11 mouse cellular contexts compared by ENCODE assay signal in genomic region chr9:96836984-96837383, GRCm38 (mm10). TPM values are rescaled to one million over a fixed set of nuclear protein-coding genes. Genes with fewer than 3 reads are reported as not detected.
DNase-seq lines count a peak whose midpoint lies in the region; ATAC-seq and TF ChIP-seq lines count a peak whose summit lies in the region.
"Had no signal": no experiment of that assay in that cellular context is flagged by ENCODE, and none has a peak within 500 bp of the region (broad histone marks: within the 10 kb centered on the region; RNA-seq: fewer than 3 reads in every experiment).

No protein-coding gene starts in this region.

- H3K27ac ChIP-seq in midbrain, embryonic 10.5 days (replicated peaks) = peak overlapping the region; percentile 50; the same call in 1 of the 2 replicates
- H3K27ac ChIP-seq in midbrain, postnatal 0 days (ENCODE audit: low read depth, low read length) = no peak overlapping the region
- H3K27ac ChIP-seq in intestine, postnatal 0 days (ENCODE audit: low read depth, low read length) = no peak overlapping the region
- peak overlapping the region; percentile 63 for H3K27ac ChIP-seq in neural tube, embryonic 14.5 days (ENCODE audit: low read depth, low read length)
- H3K27ac ChIP-seq: embryonic facial prominence, embryonic 13.5 days had no signal

- ATAC-seq in midbrain, postnatal 0 days (ENCODE audit: low FRiP score) = no peak
- peak; percentile 65 for ATAC-seq in intestine, postnatal 0 days
- ATAC-seq in neural tube, embryonic 14.5 days (ENCODE audit: low read depth) = no peak

- H3K36me3 ChIP-seq in midbrain, embryonic 10.5 days = peaks cover 54% of the 10 kb centered on the region
- H3K36me3 ChIP-seq in midbrain, postnatal 0 days (ENCODE audit: insufficient read depth, low read length) = no peaks in the 10 kb centered on the region
- peaks cover 15% of the 10 kb centered on the region; the same call in 1 of the 2 replicates for H3K36me3 ChIP-seq in intestine, postnatal 0 days (ENCODE audit: control insufficient read depth, insufficient read depth)
- no peaks in the 10 kb centered on the region for H3K36me3 ChIP-seq in neural tube, embryonic 14.5 days (ENCODE audit: control insufficient read depth, insufficient read depth, low read length)

- no peak for TF ChIP-seq CTCF in midbrain, postnatal 0 days (IDR thresholded peaks at IDR 0.05)
- no peak for TF ChIP-seq CTCF in intestine, postnatal 0 days (IDR thresholded peaks at IDR 0.05; ENCODE audit: low read depth)

- no peaks in the 10 kb centered on the region; the same call in 1 of the 2 replicates for H3K9me3 ChIP-seq in midbrain, embryonic 10.5 days (replicated peaks)
- H3K9me3 ChIP-seq in midbrain, postnatal 0 days (ENCODE audit: low read length) = no peaks in the 10 kb centered on the region
- H3K9me3 ChIP-seq in intestine, postnatal 0 days (ENCODE audit: control insufficient read depth) = no peaks in the 10 kb centered on the region
- H3K9me3 ChIP-seq in neural tube, embryonic 14.5 days (ENCODE audit: control insufficient read depth, low read length) = no peaks in the 10 kb centered on the region
- H3K9me3 ChIP-seq: embryonic facial prominence, embryonic 13.5 days had no signal

- H3K27me3 ChIP-seq in midbrain, embryonic 10.5 days (ENCODE audit: low read depth, poor library complexity, severe bottlenecking) = no peaks in the 10 kb centered on the region
- H3K27me3 ChIP-seq in midbrain, postnatal 0 days (ENCODE audit: insufficient read depth, low read length) = no peaks in the 10 kb centered on the region
- H3K27me3 ChIP-seq in intestine, postnatal 0 days (replicated peaks; ENCODE audit: control insufficient read depth, insufficient read depth, low read length) = no peaks in the 10 kb centered on the region
- H3K27me3 ChIP-seq in neural tube, embryonic 14.5 days (ENCODE audit: control insufficient read depth, insufficient read depth, low read length) = no peaks in the 10 kb centered on the region

- H3K4me2 ChIP-seq in midbrain, postnatal 0 days (ENCODE audit: low read depth, low read length, poor library complexity, severe bottlenecking) = no peak overlapping the region
- H3K4me2 ChIP-seq in intestine, postnatal 0 days (replicated peaks; ENCODE audit: low read depth) = no peak overlapping the region
- H3K4me2 ChIP-seq in neural tube, embryonic 14.5 days (ENCODE audit: low read depth, low read length) = no peak overlapping the region
- H3K4me2 ChIP-seq: embryonic facial prominence, embryonic 13.5 days had no signal

- H3K9ac ChIP-seq in midbrain, postnatal 0 days (replicated peaks; ENCODE audit: low read length, poor library complexity, severe bottlenecking) = no peak overlapping the region
- no peak overlapping the region for H3K9ac ChIP-seq in intestine, postnatal 0 days (ENCODE audit: low read depth, low read length)
- no peak overlapping the region for H3K9ac ChIP-seq in neural tube, embryonic 14.5 days (replicated peaks; ENCODE audit: low read depth, low read length)
- H3K9ac ChIP-seq: embryonic facial prominence, embryonic 13.5 days had no signal

- DNase-seq in embryo, embryonic 10 days (ENCODE audit: low spot score) = peak; percentile 44
- DNase-seq in embryo, embryonic 9.5 days (ENCODE audit: extremely low spot score) = no peak
- DNase-seq in midbrain, embryonic 10.5 days (ENCODE audit: low spot score) = no peak
- no peak for DNase-seq in midbrain, postnatal 0 days (ENCODE audit: low spot score)
- DNase-seq in adrenal gland, adult 18-20 months (ENCODE audit: low spot score in 2 of 2) = no peak
- no peak for DNase-seq in adrenal gland, adult 2 months
- DNase-seq: gastrocnemius, postnatal 25 days; lung, adult 18-20 months had no signal

- H3K4me3 ChIP-seq in midbrain, embryonic 10.5 days = no peak overlapping the region
- H3K4me3 ChIP-seq in midbrain, postnatal 0 days (ENCODE audit: low read depth, low read length) = no peak overlapping the region
- H3K4me3 ChIP-seq in intestine, postnatal 0 days (ENCODE audit: low read depth, low read length) = no peak overlapping the region
- no peak overlapping the region for H3K4me3 ChIP-seq in neural tube, embryonic 14.5 days (ENCODE audit: low read depth, low read length)
- H3K4me3 ChIP-seq: embryonic facial prominence, embryonic 13.5 days had no signal

- 42% methylated on average over 8 of the region's 8 CpGs for WGBS in midbrain, embryonic 10.5 days
- WGBS in midbrain, postnatal 0 days = 36% methylated on average over 8 of the region's 8 CpGs
- WGBS in intestine, postnatal 0 days = 22% methylated on average over 8 of the region's 8 CpGs
- 24% methylated on average over 8 of the region's 8 CpGs for WGBS in neural tube, embryonic 14.5 days

- H3K4me1 ChIP-seq in midbrain, embryonic 10.5 days = peaks cover 26% of the 10 kb centered on the region
- no peaks in the 10 kb centered on the region for H3K4me1 ChIP-seq in midbrain, postnatal 0 days (ENCODE audit: insufficient read depth, low read length)
- 0 out of 2 replicates have a peak, but pooled peaks cover 4% of the 10 kb centered on the region for H3K4me1 ChIP-seq in intestine, postnatal 0 days (replicated peaks; ENCODE audit: control insufficient read depth, insufficient read depth, low read length)
- peaks cover 22% of the 10 kb centered on the region for H3K4me1 ChIP-seq in neural tube, embryonic 14.5 days (ENCODE audit: control insufficient read depth, insufficient read depth, low read length)

RNA-seq across cellular contexts. Expression of gene Pxylp1, which starts 55.5 kb away (rescaled TPM):
- polyA plus RNA-seq in midbrain, embryonic 10.5 days (2016; fragmentation: Nextera tagmentation; extraction: Ambion mirVana) = 49.1 and 56.6 TPM in 2 replicates
- total RNA-seq in midbrain, postnatal 0 days (2014; rRNA removed) = 27.0 and 42.3 TPM in 2 replicates
- 23.5 and 24.6 TPM in 2 replicates for polyA plus RNA-seq in midbrain, postnatal 0 days (2015; fragmentation: Nextera tagmentation; extraction: Ambion mirVana)
- polyA plus RNA-seq in intestine, postnatal 0 days (2015; fragmentation: Nextera tagmentation; extraction: Ambion mirVana) = 22.7 and 24.1 TPM in 2 replicates
- 29.5 and 30.3 TPM in 2 replicates for polyA plus RNA-seq in neural tube, embryonic 14.5 days (2014; fragmentation: Nextera tagmentation; extraction: Ambion mirVana)
- 1 to 10 TPM; 3.7 to 8.1 TPM for total RNA-seq in adrenal gland, adult 18-20 months (2021)
- 10 to 100 TPM in 1 of 2 experiments, 1 to 10 TPM in 1; 5.6 to 13.0 TPM for total RNA-seq in adrenal gland, adult 2 months (2021)
- 2.7 and 2.9 TPM in 2 replicates for polyA plus RNA-seq in adrenal gland, adult 2 months (2012; rRNA removed)

Comparison
In these comparisons a context has a peak if more than half of its experiments do, and no peak if none do; other contexts are left out.
1. H3K27ac ChIP-seq: peak in midbrain, embryonic 10.5 days (single experiment) and neural tube, embryonic 14.5 days (single experiment); none in midbrain, postnatal 0 days (single experiment) and intestine, postnatal 0 days (single experiment).